Mouse (Mus musculus) spleen, postnatal 10 days (tissue): Measurements from ENCODE around the gene Il3ra.

Experiments
- DNase-seq, 2 experiments: peaks; one replicate each; pipeline ENCODE4 v3.0.0; 2021 to 2022; ENCODE audit warnings: low spot score in 2 of 2

The Il3ra gene

GRCm38 (mm10) chr14:14354511-14355359 lies 8.7 kb downstream of the Il3ra start:
- DNase-seq, result peak in 1 of 2 experiments; percentile 15

DNA sequence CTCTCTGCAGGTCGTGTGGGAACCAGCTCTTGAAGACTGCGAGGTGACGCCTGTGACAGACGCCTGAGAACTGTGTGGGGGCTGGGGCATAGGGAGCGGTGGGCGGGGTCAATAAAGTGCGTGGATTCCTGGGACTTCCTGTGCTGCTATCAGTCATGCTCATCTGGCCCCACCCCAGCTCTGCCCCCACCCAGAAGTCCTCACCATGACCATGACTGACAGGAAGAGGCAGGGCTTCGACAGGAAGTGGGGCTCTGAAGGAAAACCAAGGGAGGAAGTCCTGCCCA lies 9.2 kb downstream of the Il3ra start:
- no peak for DNase-seq

DNA sequence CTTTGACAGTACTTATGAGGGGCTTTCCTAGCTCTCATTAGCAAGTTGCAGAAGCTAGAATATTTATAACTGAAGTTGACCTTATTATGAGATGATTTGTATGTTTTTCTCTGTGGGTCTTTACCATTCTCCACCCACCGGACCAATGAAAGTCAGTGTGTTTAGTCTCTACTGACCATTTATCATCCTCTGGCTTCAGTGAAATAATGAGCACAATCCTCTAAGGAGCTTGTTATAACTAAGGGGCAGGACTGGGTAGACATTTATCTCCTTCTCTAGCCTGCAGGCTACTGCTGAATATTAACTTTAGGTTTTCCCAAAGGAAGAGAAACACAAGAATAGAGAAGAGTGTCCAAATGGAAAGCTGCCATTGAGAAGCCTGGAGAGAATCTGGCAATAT lies 49.5 kb downstream of the Il3ra start:
- no peak for DNase-seq

DNA sequence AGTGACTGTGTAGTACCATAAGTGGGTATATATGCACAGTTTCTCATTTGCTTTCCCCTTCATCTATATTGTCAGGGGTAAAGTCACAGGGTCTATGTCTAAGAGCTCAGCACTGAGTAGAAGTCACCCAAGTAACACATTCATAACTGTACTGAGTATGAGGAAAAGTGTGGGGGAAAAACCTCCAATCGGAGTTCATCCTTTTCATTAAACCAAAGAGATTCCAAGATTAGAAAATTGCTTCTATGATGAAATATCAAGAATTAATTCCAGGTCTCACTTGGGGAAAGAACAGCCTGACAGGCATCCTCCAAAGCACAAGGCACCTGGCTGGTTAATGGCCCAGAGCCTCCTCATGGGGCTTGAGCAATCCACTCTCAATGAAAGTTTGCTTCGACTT lies 54.9 kb downstream of the Il3ra start, which contains the start of gene Olfr721-ps1:
Gene Olfr721-ps1, plus strand, starts transcription at position 301 of the 400 bp plus-strand sequence.
- DNase-seq, result no peak
